Mouse (Mus musculus): ENCODE measurements around the gene Grb7. TPM values are rescaled to one million over a fixed set of nuclear protein-coding genes. Genes with fewer than 3 reads are reported as not detected.

Gene Grb7
- total RNA-seq, 2 experiments from 2014 or later, result not detected

DNA sequence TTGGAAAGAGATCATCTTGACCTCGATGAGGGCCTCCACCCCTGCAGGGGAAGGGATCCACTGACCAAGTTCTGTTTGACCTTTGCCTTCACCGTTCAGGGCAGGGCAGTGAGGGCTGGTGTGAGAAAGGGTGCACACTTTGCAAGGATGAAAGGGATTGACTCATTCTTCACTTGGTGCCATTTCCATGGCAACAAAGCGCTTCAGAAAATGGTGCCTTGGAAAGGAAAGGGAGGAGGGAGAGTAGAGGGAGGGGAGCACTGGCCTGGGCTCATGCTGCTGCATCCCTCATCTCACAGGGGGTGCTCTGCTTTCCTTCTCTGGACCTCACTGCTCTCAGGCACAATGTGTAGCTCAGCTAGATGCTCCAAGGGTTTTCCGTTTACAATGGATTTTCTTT is 26.5 kb downstream of the Grb7 start:
- DNase-seq, result no peak

DNA sequence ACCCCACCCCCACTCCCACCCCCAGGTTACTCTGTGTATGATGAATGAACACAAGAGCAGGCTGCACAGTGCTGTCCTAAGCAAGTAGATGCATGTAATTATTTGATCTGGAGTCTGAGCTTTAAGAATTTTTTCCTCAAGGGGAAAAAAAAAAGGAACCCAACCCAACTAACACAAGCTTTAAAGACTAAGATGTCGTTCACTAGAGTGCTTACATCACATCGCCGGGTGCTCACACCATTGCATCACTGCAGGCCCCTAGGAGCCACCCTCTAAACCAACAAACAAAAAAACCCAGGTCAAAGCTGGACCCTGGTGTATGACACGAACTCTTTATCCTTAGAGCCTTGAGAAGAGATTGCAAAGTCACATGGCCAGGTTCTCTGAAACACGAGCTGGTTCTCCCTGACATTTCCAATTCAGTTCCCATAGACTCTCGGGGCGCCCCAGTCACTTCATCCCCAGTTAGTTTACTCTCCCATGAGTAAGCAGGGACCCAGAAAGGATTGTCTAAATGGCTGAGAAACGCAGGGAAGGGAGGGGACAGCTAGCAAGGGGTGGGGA is 27.8 kb downstream of the Grb7 start:
- no peak for DNase-seq

DNA sequence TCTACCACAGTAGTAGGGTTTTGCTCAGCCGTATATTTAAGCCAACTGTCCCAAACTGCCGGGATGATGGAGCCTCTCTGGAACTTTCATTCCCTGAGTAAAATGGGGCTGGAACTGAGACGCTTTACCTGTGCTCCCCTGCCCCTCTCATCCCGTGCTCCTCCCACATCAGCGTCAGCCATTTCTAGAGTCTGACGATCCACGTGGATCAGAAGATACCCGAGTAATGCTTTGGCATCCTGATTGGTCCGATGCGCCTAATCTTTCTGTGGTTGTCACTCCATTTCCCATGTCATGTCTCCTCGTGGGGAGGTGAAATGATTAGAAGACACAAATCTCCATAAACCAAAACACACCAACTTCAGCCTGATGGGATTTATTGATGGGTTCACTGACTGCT is 28.8 kb downstream of the Grb7 start:
- no peak for DNase-seq

DNA sequence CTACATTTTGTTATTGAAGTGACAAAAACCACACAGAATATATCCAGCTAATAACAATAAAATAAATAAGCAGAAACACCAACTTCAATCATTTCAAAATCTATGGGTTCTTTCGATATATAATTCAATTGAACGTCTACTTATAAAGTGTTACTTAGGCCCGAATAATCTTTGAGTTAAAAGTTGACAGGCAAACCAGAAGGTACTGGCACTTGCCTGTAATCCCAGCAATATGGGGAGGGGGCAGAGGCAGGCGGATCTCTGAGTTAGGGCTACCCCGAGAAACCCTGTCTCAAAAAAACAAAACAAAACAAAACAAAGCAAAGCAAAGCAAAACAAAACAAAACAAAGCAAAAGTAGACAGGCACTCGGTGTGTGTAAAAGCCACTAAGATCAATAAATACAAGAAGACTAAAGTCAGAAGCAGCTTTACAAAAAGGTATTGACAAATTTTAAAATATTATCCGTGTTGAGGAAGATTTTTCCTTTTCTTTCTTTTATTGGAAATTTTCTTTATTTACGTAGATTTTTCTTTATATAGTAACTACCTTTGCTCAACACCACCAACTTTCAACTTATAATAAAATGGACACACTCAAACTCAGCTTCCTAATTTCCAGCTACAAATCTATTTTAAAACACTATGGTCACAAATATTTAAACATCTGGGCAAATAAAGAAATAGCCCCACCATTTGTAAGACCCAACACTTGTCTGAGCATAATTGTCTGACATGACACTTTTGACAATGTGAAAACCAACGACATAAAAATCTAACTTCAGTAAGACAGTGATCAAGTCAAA is 29.6 kb downstream of the Grb7 start:
- no peak for DNase-seq

DNA sequence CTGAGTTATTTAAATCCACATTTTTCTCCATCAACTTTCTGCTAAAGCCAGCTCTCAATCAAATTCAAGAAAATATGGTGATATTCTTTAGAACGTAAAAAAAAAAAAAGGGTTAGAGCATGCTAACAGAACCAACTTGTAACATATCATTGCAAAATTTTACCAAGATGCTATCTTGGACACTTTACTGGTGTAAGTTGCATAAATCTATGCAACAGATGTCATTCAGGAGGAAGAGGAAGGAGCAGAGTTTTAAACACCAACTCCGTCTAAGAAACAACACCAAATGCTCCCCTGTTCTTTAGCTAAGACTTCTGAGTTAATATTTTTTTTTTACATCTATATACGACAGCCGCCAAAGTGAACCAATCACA is 30.2 kb downstream of the Grb7 start:
- DNase-seq, result no peak

DNA sequence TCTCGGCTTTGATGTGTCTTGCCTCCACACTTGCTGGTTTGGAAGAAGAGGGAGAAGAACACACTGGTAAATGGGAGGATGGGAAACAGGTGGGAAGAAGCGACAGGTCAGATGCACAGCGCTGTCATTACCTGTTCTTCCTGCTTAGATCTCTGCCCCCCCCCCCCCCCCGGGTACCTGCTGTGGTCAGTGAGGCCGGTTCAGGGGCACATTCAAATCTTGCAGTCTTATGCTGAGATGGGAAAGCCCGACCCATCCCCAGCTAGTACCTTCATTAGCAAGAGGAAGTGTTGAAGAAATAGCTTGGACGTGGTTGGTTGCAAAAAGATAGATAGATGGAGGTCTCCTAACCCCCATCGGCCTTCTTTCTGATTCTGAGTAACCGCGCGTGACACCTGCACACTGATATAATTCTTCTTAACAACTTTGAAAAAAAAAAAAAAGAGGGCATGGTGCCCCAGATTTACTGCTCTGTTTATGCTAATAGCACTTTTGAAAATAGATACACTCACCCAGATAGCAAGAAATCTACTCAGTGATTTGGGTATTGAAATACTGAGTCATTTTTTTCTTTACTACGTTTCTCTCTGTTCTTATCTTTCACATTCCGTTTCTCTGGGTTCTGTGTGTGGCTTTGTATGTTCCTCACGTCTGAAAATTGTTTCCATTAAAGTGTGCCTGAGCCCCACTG is 31.0 kb downstream of the Grb7 start:
- DNase-seq, result no peak

DNA sequence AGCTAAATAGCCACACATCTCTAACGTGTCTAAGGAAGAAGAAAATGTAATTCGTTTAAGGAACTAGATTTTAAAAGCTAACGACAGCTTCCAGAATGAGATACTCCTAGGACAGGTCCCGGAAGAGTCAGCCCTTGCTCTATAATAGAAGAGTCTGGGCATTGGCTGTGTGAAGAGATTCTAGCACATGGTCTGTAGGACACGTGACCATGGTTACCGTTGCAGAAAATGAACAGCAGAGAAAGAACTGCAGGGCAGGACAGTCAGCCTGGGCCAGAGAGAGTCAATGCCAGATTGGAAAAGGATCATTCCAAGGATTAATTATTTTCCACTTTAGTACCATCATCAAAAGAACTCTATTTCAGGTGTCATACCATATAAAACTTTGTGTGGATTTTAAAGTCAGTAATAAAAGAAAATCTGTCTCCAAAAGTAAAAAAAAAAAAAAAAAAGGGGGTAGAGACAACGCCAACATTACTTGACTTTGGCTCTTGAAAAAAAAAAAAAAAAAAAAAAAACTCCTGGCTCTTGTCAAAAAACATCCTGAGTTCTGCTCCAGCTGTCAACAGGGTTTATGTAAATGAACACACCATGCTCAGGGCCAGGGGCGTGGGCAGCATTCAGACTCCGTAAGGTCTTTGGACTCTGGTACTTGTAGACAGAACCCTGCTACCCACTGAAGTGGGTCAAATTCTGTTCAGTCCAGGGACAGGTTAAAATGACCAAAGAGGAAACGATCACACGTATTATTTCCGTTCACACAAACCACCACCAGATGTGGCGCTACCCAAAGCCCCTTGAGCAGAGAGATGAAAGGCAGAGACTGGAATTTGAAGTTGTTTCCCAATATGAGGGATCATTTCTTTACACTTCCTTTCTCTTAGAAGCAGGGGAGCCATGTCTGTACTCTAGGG is 33.1 kb downstream of the Grb7 start:
- DNase-seq, result no peak

DNA sequence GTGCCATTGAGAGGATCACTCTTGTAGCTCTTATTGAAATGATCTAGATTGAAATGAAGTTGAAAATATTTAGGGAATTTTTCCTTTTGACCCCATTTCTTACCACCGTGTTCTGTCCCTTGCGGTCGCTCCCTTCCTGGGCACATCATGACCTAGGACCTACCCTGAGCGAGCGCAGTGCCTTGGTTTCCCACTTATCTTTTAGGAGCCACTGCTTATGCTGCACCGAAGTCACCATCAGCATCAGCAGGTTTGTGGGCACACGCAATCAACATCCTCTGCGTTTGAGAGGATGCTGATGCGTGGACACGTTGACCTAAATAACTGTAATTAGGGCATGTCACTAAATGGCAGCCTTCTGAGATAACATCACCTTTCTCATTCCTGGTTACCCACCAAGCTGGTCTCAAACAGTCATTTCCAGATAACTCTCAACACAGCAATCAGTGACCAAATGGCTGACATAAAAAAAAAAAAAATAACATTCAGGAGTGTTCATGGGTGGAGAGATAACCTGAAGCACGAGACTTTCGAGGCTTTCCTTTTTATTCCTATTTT is 33.8 kb downstream of the Grb7 start:
- no peak for DNase-seq

DNA sequence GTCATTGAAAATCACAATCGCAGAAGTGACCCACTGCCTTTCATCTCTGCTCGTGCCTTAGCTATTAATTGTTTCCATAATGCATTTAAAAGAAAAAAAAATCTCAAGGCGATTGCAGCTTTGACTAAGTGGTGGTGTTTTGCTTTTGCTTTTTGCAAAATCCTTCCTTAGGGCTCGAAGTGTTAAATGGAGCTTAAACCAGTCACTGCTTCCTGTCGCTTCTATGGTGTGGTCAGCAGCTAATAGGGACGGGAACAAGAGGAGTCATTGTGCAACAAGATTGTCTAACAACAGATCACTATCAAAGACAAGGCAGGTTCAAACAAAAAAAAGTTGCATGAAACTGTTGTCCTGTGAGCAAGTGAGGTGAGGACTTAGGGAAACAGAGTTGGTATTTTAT is 35.0 kb downstream of the Grb7 start:
- no peak for DNase-seq

DNA sequence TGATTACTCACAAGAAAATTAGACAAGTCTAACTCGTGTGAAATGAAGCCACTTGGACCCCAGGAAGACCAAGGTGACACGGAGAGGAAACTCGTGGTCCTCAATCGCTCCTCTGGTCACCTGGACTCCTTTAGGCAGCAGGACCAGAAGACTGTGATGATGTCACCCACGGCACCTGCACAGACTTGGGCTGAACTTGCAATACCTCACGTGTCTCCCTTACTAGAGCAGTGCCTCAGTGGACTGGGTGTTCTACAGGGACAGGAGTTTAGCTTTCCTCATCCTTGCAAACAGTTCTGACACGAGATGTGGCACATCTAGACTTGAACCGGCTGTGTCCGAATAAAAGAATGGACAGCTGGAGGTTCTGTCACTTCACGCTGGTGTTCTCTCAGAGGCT is 35.9 kb downstream of the Grb7 start:
- DNase-seq, result no peak

DNA sequence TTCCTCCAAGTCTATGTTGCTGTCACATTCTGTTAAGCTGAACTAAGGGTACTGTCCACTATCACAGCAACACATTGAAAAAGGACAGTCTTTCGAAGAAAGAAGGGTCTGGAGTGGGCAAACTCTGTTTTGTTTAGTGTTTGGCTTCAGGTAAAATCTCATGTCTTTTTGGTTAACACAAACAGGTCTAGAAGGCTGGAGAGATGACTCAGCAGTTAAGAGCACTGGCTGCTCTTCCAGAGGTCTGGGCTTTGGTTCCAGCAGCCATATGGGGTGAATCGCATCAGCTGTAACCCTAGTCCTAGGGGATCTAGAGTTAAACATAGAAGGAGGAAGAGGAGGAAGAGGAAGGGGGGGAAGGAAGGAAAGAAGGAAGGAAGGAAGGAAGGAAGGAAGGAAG is 39.6 kb downstream of the Grb7 start:
- no peak for DNase-seq

DNA sequence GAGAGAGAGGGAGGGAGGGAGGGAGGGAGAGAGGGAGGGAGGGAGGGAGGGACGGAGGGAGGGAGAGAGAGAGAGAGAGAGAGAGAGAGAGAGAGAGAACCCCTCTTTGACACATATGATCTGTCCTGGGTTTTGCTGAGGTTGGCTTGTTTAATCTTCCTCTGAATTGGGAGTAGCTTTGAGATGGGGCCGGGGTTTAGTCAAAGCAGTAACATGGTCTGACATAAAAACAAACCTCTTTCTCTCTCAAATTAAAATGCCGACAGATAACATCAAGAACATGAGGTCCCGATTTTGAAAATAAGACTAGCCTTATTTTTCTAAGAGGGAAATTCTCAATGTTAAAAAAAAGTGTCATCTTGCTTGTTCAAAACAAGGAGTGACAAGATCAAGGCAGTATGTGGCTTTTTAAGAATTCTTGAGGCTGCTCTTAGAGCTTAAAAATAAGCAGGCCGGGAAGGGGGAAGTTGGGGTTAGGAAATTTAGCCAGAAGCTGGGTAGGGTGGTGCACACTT is 41.4 kb downstream of the Grb7 start:
- DNase-seq, result no peak

DNA sequence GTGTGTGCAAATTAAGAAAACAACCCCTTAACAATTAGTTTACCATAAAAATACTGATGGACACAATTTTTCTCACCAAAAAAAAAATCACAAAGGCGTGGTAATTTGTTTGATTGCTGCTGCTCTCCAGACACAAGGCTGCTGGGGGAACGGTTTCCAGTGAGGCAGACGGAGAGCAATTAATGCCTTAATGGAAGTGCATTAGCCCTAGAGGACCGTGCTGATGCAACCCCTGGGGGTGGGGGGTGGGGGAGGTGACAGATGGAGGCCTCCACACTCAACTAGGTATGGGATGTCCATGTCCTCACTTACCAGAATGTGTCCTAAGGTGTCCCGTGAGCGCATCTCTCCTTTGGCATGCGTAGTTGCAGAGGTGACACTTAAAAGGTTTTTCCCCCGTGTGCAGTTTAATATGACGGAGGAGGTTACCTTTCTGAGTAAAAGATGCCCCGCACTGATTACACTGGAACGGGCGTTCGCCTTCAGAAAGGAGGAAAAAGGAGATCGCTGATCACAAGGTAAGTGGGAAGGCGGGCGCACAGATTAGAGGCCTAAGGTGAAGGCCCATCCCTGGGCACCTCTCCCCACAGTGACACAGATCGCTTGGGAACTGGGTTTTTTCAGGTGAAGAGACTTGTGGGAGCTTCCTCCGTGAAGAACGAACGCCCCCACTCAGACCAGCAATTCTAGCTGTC is 42.5 kb downstream of the Grb7 start:
- no peak for DNase-seq

DNA sequence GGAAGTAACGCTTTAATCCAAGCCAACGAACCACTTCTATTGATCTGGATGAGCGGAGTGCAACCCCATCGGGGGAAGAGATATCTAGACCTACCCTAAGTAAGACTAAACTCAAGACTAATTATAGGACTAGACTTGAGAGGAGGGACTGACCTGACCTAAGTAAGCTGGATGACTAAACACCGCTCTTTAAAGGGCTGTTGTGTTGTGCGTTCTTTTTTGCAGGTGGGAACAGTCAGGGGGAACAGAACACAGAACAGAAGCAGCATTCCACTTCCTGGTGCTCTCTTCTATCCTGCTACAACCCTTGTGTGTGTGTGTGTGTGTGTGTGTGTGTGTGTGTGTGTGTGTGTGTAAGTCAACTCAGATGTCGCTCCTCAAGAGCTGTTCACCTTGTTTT is 45.4 kb downstream of the Grb7 start:
- DNase-seq, result no peak

DNA sequence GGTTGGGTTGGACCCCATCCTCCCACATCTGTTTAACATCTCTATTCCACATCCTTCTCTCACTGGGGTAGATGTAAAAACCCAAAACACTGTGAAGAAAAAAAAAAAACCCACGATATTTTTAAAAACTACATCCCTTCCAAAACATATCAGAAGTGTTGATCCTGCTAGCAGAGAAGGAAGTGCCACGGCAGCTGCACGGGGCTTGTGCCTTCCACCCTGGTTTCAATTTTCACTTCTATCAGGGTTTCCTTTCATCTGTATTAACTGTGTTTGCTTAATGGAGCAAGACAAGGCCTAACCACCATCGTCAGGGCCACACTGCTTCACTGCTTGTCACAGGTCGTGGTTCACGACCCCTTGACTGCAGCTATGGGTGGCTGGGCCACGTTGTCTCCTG is 46.8 kb downstream of the Grb7 start:
- no peak for DNase-seq

DNA sequence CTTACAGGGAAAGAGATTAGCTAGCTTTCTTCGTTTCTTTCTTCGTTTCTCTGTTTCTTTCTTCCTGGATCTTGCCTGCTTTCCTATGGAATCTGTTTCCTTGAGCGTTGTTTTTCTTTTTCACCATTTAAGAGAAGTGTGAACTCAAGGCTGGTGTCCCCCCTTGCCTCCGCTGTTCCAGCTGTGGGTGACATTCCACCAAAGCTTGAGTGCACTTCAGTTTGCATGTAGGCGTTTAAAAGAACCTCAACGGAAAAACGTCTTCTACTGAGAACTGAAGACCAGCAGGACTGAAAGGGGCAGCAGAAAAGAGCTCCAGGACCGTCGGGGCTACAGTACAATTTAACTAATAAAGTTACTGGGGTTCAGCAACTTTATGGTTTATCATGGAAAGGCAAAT is 47.2 kb downstream of the Grb7 start:
- DNase-seq, result no peak

DNA sequence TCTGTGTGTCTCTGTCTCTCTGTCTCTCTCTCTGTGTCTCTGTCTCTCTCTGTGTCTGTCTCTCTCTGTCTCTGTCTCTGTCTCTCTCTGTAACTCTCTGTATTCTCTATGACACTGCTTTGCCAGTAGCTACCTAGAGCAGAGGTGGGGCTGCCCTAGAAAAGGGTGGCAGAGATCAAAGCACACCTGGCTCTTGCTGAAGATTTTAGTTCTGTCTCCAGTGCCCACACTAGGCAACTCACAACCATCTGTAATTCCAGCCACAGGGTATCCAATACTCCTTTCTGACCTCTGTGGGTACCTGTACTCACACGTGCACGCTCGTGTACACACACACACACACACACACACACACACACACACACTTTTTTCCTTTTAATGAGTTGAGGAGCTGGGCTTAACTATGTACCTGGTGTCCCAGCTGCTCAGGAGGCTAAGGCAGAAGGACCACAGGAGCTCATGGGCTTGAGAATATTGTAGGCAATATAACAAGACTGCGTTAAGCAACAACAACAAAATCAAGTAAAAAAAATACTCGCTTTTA is 49.1 kb downstream of the Grb7 start:
- no peak for DNase-seq

DNA sequence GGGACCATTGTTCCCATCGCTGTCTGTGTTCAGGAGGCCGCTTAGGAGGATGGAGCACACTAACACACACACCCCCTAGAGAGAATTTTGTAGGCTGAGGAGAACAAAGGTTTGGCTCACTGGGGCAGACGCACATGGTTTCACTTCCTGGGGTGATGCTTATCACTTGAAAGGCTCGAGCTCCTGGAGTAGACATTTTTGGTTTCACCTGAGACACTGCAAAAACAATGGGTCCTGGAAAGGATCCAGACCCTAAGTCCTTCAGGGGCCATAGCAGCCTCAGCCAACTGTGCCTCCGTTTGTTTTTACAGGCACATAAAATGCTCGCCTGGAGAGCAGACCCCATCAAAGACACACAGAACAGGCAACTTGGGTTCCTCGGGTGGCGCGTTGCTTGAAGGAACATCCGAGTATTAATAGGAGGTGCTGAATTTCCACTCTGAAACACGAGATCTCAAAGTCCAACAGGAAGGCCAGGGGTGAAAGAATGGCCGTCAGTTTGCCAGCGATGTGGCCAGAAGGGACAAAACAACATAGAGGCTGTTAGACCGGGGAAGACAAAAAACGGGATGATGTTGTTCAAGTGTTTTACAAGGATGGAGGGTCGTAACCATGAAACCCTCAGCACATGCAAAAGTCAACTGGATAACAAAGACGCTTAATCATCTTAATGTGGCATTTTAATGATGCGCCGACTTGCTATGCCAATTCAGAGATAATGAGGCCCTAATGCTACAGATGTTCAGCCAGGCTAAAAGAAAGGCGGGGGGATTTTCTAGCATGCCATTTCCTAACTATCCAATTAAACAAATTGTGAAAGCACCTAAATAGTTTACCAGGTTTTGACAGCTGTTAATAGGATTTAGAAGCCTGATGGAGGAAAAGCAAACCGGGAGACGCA is 51.4 kb downstream of the Grb7 start:
- no peak for DNase-seq

DNA sequence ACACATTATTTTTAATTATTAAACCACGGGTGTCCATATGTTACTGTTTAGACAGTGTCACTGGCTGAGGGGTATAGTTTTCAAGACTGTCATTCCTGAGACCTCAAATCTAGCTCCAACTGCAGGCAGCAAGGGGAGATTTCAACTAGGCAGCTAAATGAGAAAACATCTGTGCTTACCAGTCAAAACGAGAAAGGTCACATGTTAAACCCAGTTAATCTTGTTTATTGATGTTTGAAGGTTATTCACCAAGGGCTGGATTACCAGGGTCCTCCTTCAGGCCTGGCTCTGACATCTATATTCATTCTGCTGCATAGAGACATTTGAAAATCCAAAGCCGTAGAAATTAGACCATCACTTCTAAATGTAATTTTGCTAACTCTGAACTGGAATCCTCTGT is 58.7 kb downstream of the Grb7 start:
- no peak for DNase-seq
